Mouse (Mus musculus) cortical plate, adult 2 months (tissue): ENCODE results near the gene Stk25.

Source experiments
- CTCF ChIP-seq: fragments of 200-500 bp; IDR thresholded peaks from 2 replicates; pipeline ENCODE4 v1.5.1; 2011; ENCODE audit warnings: mild to moderate bottlenecking, control low read depth, low read length; ENCODE audit not compliant: insufficient read depth; ENCODE audit errors: extremely low read depth
- POLR2A ChIP-seq: fragments of 200-500 bp; IDR thresholded peaks from 2 replicates; pipeline ENCODE4 v1.6.1; 2011; ENCODE audit warnings: mild to moderate bottlenecking, low read length, control low read depth; ENCODE audit not compliant: insufficient read depth; ENCODE audit errors: extremely low read depth

DNA sequence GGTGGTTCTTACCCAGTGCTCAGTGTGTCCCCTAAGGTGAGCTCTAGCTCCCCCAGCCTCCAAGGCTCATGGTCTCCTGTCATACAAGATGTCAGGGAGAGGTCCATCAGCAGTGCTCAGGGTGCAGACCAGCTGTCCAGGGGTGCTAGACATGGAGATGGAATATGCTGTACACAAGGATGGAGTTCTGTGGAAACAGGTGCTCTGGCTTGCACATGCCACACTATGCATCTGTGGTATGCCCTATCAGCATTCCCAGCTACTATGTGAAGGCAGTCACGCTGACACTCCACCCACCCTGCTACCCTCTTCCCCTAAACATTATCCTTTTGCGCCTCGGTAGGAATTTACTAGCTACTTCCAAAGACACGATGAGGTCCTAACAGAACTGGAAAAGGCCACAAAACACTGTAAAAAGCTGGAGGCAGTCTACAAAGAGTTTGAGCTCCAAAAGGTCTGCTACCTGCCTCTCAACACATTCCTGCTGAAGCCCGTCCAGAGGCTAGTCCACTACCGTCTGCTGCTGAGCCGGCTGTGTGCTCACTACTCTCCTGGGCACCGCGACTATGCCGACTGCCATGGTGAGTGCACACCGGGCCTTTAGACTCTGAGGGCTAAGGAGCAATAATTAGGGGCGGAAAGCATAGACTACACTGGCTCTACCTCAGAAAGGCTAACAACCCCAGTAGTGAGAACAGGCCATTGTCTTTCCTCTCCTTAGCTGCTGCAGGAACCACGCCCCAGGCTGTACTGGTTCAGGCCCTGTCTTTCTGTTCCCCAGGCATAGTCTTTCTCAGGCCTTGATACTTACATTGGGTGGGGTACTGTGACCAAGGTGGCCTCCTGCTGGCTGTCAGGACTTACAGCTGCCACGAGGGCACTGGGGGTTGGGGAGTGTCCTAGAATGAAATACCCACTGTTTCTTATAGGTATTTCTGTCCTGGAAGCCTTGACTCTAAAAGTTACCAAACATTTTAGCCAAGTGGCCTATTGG is 51.1 kb downstream of the Stk25 start:
- no peak for TF ChIP-seq POLR2A
- no peak for TF ChIP-seq CTCF
